In the genomic region with DNA sequence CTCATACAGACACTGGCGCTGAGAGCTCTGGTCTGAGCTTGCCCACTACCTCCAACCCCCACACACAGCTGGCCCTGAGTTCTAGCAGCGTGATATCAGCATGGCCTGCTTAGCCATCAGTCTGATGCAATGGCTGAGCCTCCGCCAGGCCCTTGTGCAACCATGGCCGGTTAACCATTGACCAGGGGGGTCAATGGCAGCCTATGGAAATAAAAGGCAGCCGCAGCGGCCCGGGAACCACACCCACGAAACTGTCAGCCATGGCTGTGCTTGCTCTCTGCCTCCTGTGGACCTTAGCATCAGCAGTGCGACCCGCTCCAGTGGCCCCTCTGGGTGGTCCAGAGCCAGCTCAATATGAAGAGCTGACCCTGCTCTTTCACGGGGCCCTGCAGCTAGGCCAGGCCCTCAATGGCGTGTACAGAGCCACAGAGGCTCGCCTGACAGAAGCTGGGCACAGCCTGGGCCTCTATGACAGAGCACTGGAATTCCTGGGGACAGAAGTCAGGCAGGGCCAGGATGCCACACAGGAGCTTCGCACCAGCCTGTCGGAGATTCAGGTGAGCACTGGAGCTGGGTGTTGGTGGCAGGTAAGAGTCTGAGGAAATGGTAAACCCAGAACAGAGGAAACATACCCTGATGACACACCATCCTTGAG, we compare ENCODE assay signal across 8 mouse cellular contexts. TPM values are rescaled to one million over a fixed set of nuclear protein-coding genes. Genes with fewer than 3 reads are reported as not detected.
DNase-seq lines count a peak whose midpoint lies in the region.
"Had no signal": no experiment of that assay in that cellular context is flagged by ENCODE, and none has a peak within 500 bp of the region (broad histone marks: within the 10 kb centered on the region; RNA-seq: fewer than 3 reads in every experiment).

Angptl8 (plus strand) TSS at position 253 of the 655 bp plus-strand sequence.

- peak; percentile 77 for DNase-seq in NIH3T3 (ENCODE audit: low read depth)
- DNase-seq in adrenal gland, postnatal 36 days: peak; percentile 82 to 90
- DNase-seq in kidney, postnatal 10 days: peak; percentile 81
- peak; percentile 82 for DNase-seq in lung, postnatal 14 days
- DNase-seq in thymus, postnatal 25 days: no peak
- DNase-seq in right cerebral cortex, postnatal 25 days: no peak
- no peak for DNase-seq in cerebellum, adult 11-12 months
- DNase-seq: midbrain, embryonic 14.5 days had no signal

RNA-seq across cellular contexts. Expression of gene Angptl8, which starts in this region (rescaled TPM):
- total RNA-seq in adrenal gland, postnatal 36 days (2021): 1 to 10 TPM; 7.5 to 8.7 TPM

Comparison
In these comparisons a context has a peak if more than half of its experiments do, and no peak if none do; other contexts are left out.
1. DNase-seq: peak in NIH3T3 (single experiment), adrenal gland, postnatal 36 days (2 of 2), kidney, postnatal 10 days (single experiment) and lung, postnatal 14 days (single experiment); none in thymus, postnatal 25 days (single experiment), right cerebral cortex, postnatal 25 days (single experiment) and cerebellum, adult 11-12 months (single experiment).